ENCODE assay signal across 13 mouse cellular contexts in the genomic region with DNA sequence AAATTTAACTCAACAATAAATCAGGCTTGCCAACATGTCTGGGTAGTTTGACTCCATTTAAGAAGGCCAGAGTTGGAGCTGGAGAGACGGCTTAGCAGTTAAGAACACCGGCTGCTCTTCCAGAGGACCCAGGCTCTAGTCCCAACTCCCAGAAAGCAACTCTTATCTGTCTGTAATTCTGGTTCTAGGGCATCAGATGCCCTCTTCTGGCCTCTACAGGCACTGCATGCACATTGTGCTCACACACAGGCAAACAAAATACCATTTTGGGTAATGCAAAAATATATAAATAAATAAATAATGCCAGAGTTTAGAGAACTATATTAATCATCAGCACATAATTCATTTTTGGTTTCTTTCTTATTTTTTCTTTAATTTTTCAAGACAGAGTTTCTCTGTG. TPM values are rescaled to one million over a fixed set of nuclear protein-coding genes. Genes with fewer than 3 reads are reported as not detected.
DNase-seq lines count a peak whose midpoint lies in the region; TF ChIP-seq lines count a peak whose summit lies in the region.
"Had no signal": no experiment of that assay in that cellular context is flagged by ENCODE, and none has a peak within 500 bp of the region (broad histone marks: within the 10 kb centered on the region; RNA-seq: fewer than 3 reads in every experiment).

No protein-coding gene starts in this region.

- no peak for TF ChIP-seq POLR2A in MEL (IDR thresholded peaks at IDR 0.05; ENCODE audit: control insufficient read depth in 1 of 2, insufficient read depth in 1 of 2, low read depth in 1 of 2, low read length in 2 of 2, poor library complexity in 1 of 2)

- TF ChIP-seq CTCF in layer of hippocampus, adult 2 months (conservative IDR thresholded peaks at IDR 0.05) = peak; percentile 55
- TF ChIP-seq CTCF in E14TG2a.4 (conservative IDR thresholded peaks at IDR 0.05; ENCODE audit: low read length) (peak; percentile 85), MEL (IDR thresholded peaks at IDR 0.05 in 2 of 3, conservative IDR thresholded peaks at IDR 0.05 in 1 of 3; ENCODE audit: control insufficient read depth in 1 of 3, insufficient read depth in 1 of 3, low read depth in 2 of 3, low read length in 3 of 3, poor library complexity in 1 of 3, severe bottlenecking in 1 of 3) (peak; percentile 35 to 46 (median 43); a peak in 4 of 6 replicates)

- no peak overlapping the region for H3K9ac ChIP-seq in MEL (ENCODE audit: control insufficient read depth, low read depth, low read length, poor library complexity, severe bottlenecking)
- H3K9ac ChIP-seq: lung, embryonic 15.5 days; midbrain, embryonic 15.5 days had no signal

- no peak overlapping the region for H3K27ac ChIP-seq in layer of hippocampus, adult 2 months
- H3K27ac ChIP-seq in MEL (ENCODE audit: control insufficient read depth, low read depth, low read length) = no peak overlapping the region
- H3K27ac ChIP-seq: hindbrain, postnatal 0 days; lung, embryonic 15.5 days; midbrain, embryonic 15.5 days had no signal

- no peak for DNase-seq in layer of hippocampus, adult 2 months (ENCODE audit: low spot score in 2 of 2)
- DNase-seq in layer of hippocampus, postnatal 10 days (ENCODE audit: low spot score in 2 of 2) = no peak
- peak; percentile 40 for DNase-seq in MEL (ENCODE audit: low read depth, low spot score)
- DNase-seq in induced T-regulatory cell, adult 2 months (ENCODE audit: low read depth) = peak; percentile 29
- DNase-seq in cerebellum, postnatal 36 days = no peak
- DNase-seq in urinary bladder, adult 18-20 months (ENCODE audit: low spot score in 2 of 2) = no peak
- DNase-seq: adrenal gland, postnatal 25 days; thymus, adult 2 months had no signal

- H3K9me3 ChIP-seq in E14TG2a.4 (ENCODE audit: low read length) = no peaks in the 10 kb centered on the region
- H3K9me3 ChIP-seq in MEL (replicated peaks; ENCODE audit: insufficient read depth, low read length) = no peaks in the 10 kb centered on the region
- H3K9me3 ChIP-seq: lung, embryonic 15.5 days; midbrain, embryonic 15.5 days had no signal

- no peaks in the 10 kb centered on the region for H3K27me3 ChIP-seq in E14TG2a.4 (ENCODE audit: insufficient read depth, low read length)
- no peaks in the 10 kb centered on the region for H3K27me3 ChIP-seq in MEL (ENCODE audit: control insufficient read depth in 1 of 2, insufficient read depth in 2 of 2, low read length in 2 of 2)
- H3K27me3 ChIP-seq: lung, embryonic 15.5 days; midbrain, embryonic 15.5 days had no signal

- H3K4me1 ChIP-seq in E14TG2a.4 (replicated peaks; ENCODE audit: low read depth, low read length) = peaks cover 11% of the 10 kb centered on the region
- H3K4me1 ChIP-seq in MEL (ENCODE audit: control insufficient read depth in 1 of 2, insufficient read depth in 2 of 2, low read length in 2 of 2) = no peaks in the 10 kb centered on the region
- H3K4me1 ChIP-seq: lung, embryonic 15.5 days; midbrain, embryonic 15.5 days had no signal

- peak; percentile 40 for TF ChIP-seq RAD21 in MEL (IDR thresholded peaks at IDR 0.05; ENCODE audit: low read depth, low read length)

- no peaks in the 10 kb centered on the region for H3K79me2 ChIP-seq in MEL (ENCODE audit: control insufficient read depth, insufficient read depth, low read length, poor library complexity)

- H3K36me3 ChIP-seq in E14TG2a.4 (ENCODE audit: insufficient read depth, low read length) (no peaks in the 10 kb centered on the region), MEL (ENCODE audit: control insufficient read depth in 1 of 2, insufficient read depth in 2 of 2, low read length in 2 of 2) (no peaks in the 10 kb centered on the region)
- H3K36me3 ChIP-seq: lung, embryonic 15.5 days; midbrain, embryonic 15.5 days had no signal

- no peak for TF ChIP-seq EP300 in MEL (IDR thresholded peaks at IDR 0.05; ENCODE audit: low read depth in 1 of 2, low read length in 2 of 2)

- H3K4me3 ChIP-seq in layer of hippocampus, adult 2 months = no peak overlapping the region
- no peak overlapping the region for H3K4me3 ChIP-seq in E14TG2a.4 (replicated peaks; ENCODE audit: low read length)
- H3K4me3 ChIP-seq in MEL (ENCODE audit: control insufficient read depth in 1 of 2, insufficient read depth in 1 of 2, low read depth in 2 of 2, low read length in 2 of 2) = no peak overlapping the region
- H3K4me3 ChIP-seq: erythroblast, embryonic 14.5 days; lung, embryonic 15.5 days; midbrain, embryonic 15.5 days had no signal

TF ChIP-seq in MEL, 35 proteins besides CTCF, POLR2A, EP300 and RAD21:
- no peak for TF ChIP-seq MYB (IDR thresholded peaks at IDR 0.05; ENCODE audit: low read depth, low read length)
- TF ChIP-seq RCOR1 (IDR thresholded peaks at IDR 0.05; ENCODE audit: low read depth, low read length) = no peak
- TF ChIP-seq GATA1 (IDR thresholded peaks at IDR 0.05; ENCODE audit: low read depth, low read length) = peak; percentile 39; the same call in 1 of the 2 replicates
- TF ChIP-seq POLR2AphosphoS5 (IDR thresholded peaks at IDR 0.05; ENCODE audit: borderline replicate concordance, low read depth, low read length) = no peak
- TF ChIP-seq MYC (IDR thresholded peaks at IDR 0.05; ENCODE audit: low read depth, low read length) = no peak
- TF ChIP-seq ZKSCAN1 (IDR thresholded peaks at IDR 0.05; ENCODE audit: low read depth, low read length) = no peak
- no peak for TF ChIP-seq ZMIZ1 (IDR thresholded peaks at IDR 0.05; ENCODE audit: low read depth, low read length)
- TF ChIP-seq MEF2A (IDR thresholded peaks at IDR 0.05; ENCODE audit: extremely low read depth, insufficient replicate concordance, low read depth, low read length, poor library complexity, severe bottlenecking) = no peak
- no peak for TF ChIP-seq ETS1 (IDR thresholded peaks at IDR 0.05; ENCODE audit: low read depth, low read length)
- TF ChIP-seq CHD2 (IDR thresholded peaks at IDR 0.05; ENCODE audit: low read length) = no peak
- TF ChIP-seq SMC3 (IDR thresholded peaks at IDR 0.05; ENCODE audit: low read depth, low read length) = peak; percentile 42
- TF ChIP-seq TCF12 (IDR thresholded peaks at IDR 0.05; ENCODE audit: low read depth, low read length) = no peak
- no peak for TF ChIP-seq MAFK (IDR thresholded peaks at IDR 0.05; ENCODE audit: borderline replicate concordance, low read depth, low read length)
- TF ChIP-seq POLR2AphosphoS2 (IDR thresholded peaks at IDR 0.05; ENCODE audit: low read length) = no peak

RNA-seq across cellular contexts. Expression of a gene that starts 15.2 kb away (rescaled TPM):
- total RNA-seq in layer of hippocampus, adult 2 months (2021) = under 1 TPM; 0.38 to 0.86 TPM
- 1 to 10 TPM in 1 of 2 experiments, under 1 TPM in 1; 0.96 to 1.1 TPM for total RNA-seq in layer of hippocampus, postnatal 10 days (2021)
- total RNA-seq in MEL (2012; rRNA removed) = not detected in 2 replicates
- polyA plus RNA-seq in MEL (2012; ENCODE audit: insufficient read depth in 1 of 2, insufficient read length in 2 of 2, low read depth in 1 of 2, low replicate concordance in 2 of 2, missing spikeins in 1 of 2) = under 1 TPM in 1 of 2 experiments, not detected in 1; 0.03 TPM
- polyA plus RNA-seq: erythroblast, embryonic 14.5 days had no signal

RNA-seq across cellular contexts. Expression of a gene that starts 29.3 kb away (rescaled TPM):
- 10 to 100 TPM; 84.1 to 86.9 TPM for total RNA-seq in layer of hippocampus, adult 2 months (2021)
- total RNA-seq in layer of hippocampus, postnatal 10 days (2021) = 10 to 100 TPM; 56.9 to 60.7 TPM
- 30.9 and 35.4 TPM in 2 replicates for total RNA-seq in MEL (2012; rRNA removed)
- polyA plus RNA-seq in MEL (2012; ENCODE audit: insufficient read depth in 1 of 2, insufficient read length in 2 of 2, low read depth in 1 of 2, low replicate concordance in 2 of 2, missing spikeins in 1 of 2) = 10 to 100 TPM in 1 of 2 experiments, not detected in 1; 56.1 TPM

Comparison
In these comparisons a context has a peak if more than half of its experiments do, and no peak if none do; other contexts are left out.
1. DNase-seq: peak in MEL (single experiment) and induced T-regulatory cell, adult 2 months (single experiment); none in layer of hippocampus, adult 2 months (0 of 2), layer of hippocampus, postnatal 10 days (0 of 2), cerebellum, postnatal 36 days (0 of 2) and urinary bladder, adult 18-20 months (0 of 2).
2. Peak in every context shown above with its lines, with median percentiles within 50 percentile points of each other: CTCF ChIP-seq.